Mouse (Mus musculus) heart, adult 2 months (tissue): Measurements from ENCODE around the gene Eif6. TPM values are rescaled to one million over a fixed set of nuclear protein-coding genes. Genes with fewer than 3 reads are reported as not detected.

Experiments
- DNase-seq, 2 experiments: peaks; one replicate each; pipeline ENCODE4 v3.0.0; 2021
- H3K27ac ChIP-seq: fragments of 200-600 bp; 2 replicates; pipeline ENCODE4 v1.8.1; 2022
- H3K27me3 ChIP-seq: fragments of 200-500 bp; 2 replicates; pipeline ENCODE4 v1.6.1; 2012; ENCODE audit warnings: mild to moderate bottlenecking, low read length, inconsistent platforms, mixed read lengths; ENCODE audit not compliant: control insufficient read depth, insufficient read depth
- H3K36me3 ChIP-seq: fragments of 200-500 bp; 2 replicates; pipeline ENCODE4 v1.6.1; 2012; ENCODE audit warnings: low read length, inconsistent platforms; ENCODE audit not compliant: control insufficient read depth, insufficient read depth
- H3K4me1 ChIP-seq: fragments of 200-500 bp; 2 replicates; pipeline ENCODE4 v1.6.1; 2011; ENCODE audit warnings: low read length; ENCODE audit not compliant: control insufficient read depth, insufficient read depth
- H3K4me3 ChIP-seq: fragments of 200-600 bp; 2 replicates; pipeline ENCODE4 v1.8.1; 2022
- H3K79me2 ChIP-seq: fragments of 200-500 bp; replicated peaks from 2 replicates; pipeline ENCODE4 v1.6.1; 2012; ENCODE audit warnings: mild to moderate bottlenecking, inconsistent platforms, low read length, moderate library complexity, mixed read lengths; ENCODE audit not compliant: control insufficient read depth, insufficient read depth
- H3K9ac ChIP-seq: fragments of 200-500 bp; 2 replicates; pipeline ENCODE4 v1.6.1; 2012; ENCODE audit warnings: low read depth, mild to moderate bottlenecking, control low read depth, inconsistent platforms, low read length, mixed read lengths
- CTCF ChIP-seq: fragments of 200-600 bp; IDR thresholded peaks from 2 replicates; pipeline ENCODE4 v1.8.1; 2022; ENCODE audit warnings: antibody characterized with exemption, mild to moderate bottlenecking, moderate library complexity
- EP300 ChIP-seq: fragments of 200-500 bp; IDR thresholded peaks from 2 replicates; pipeline ENCODE4 v1.6.1; 2011; ENCODE audit warnings: low read depth, low read length, control low read depth; ENCODE audit not compliant: insufficient read depth
- POLR2A ChIP-seq: fragments of 200-500 bp; IDR thresholded peaks from 2 replicates; pipeline ENCODE4 v1.6.1; 2011; ENCODE audit warnings: mild to moderate bottlenecking, low read depth, low read length, control low read depth; ENCODE audit not compliant: insufficient read depth
- WGBS: fragments of 180-500 bp; shearing (Covaris S2); methylation state at CpG from one replicate; pipeline ENCODE4 v1.1.7; 2018; 5-methylcytosine and 5-hydroxymethylcytosine counted together
- intact Hi-C: fragments of 180-260 bp; cut with DNase I; formaldehyde crosslinking; loops from one replicate; pipeline ENCODE4 v1.15.1; 2025
- long read RNA-seq: library from polyadenylated mRNA; stranded (forward); transcript quantifications from one replicate; pipeline ENCODE4 v2.0.0, GENCODE M21; 2021
- polyA plus RNA-seq: library from polyadenylated mRNA; depleted of rRNA; stranded (reverse); fragments of >200 nt; gene quantifications from 2 replicates; pipeline ENCODE4 v1.2.3, GENCODE M21; 2012; rRNA removed
- total RNA-seq, 2 experiments: library from RNA; stranded (reverse); gene quantifications; 2 replicates each; pipeline ENCODE4 v1.2.3; 2021

Eif6 gene
- total RNA-seq (10 to 100 TPM; 51.2 to 52.3 TPM), polyA plus RNA-seq (40.1 and 51.4 TPM in 2 replicates)
- long read RNA-seq, transcript Eif6-201 (6 exons, 1,500 nt) = major isoform, 49 of 54 reads
- long read RNA-seq, partial matches to known transcripts = 2 of 54 reads
- long read RNA-seq, other reads (novel, unspliced or antisense) = 3 of 54 reads

DNA sequence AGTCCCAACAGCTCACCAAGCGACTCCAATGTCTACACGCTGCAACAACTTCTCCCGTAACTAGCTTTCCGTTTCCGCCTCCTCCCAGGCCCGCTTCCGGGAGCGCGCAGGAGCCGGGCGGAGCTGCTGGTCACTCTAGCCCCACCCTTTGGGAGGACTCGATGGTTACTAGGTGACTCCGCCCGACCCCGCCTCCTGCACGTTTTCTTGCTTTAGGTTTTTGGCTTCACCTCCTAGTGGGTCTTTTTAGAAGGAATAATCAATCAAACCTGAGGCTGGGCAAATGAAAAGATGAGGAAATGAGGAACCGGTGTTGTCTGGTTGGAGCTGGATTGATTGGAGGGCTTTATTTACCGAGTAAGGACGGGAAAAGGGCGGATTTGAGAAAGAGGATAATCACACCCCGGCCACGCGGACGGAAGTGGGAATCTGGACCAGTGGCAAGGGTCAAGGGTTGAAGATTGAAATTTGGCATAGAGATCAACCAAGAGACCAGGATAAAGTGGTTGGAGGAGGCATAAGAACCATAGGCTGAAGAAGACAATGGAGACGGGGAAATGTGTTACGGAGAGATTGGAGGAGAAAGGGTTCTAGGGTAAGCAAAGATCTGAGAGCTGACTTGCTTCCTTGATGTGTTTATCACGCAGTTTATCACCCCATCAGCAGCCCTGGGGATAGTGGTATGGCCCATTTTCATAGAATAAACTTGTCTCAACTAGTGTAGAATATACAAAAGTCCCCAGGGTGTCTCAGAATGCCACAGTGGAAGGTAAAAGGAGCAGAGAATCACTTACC is at the start of gene Eif6:
Eif6 (minus strand) TSS at position 296 of the 795 bp plus-strand sequence.
- WGBS = 2% methylated on average over 27 of the region's 27 CpGs
- 0 out of 2 replicates have a peak, but pooled peaks cover 2% of the 10 kb centered on the region for H3K79me2 ChIP-seq
- intact Hi-C loops = no loop called here
- H3K9ac ChIP-seq = peak within 1 kb of the TSS; percentile 68
- no peaks in the 10 kb centered on the region for H3K36me3 ChIP-seq
- TF ChIP-seq CTCF = no peak
- peak; percentile 87 for TF ChIP-seq POLR2A
- TF ChIP-seq EP300 = 0 out of 2 replicates have a peak, but pooled peaks have one; percentile 11
- H3K27ac ChIP-seq = peak within 1 kb of the TSS; percentile 68
- H3K4me3 ChIP-seq = peak within 1 kb of the TSS; percentile 86
- H3K27me3 ChIP-seq = no peaks in the 10 kb centered on the region
- peak; percentile 86 to 91 for DNase-seq
- no peaks in the 10 kb centered on the region for H3K4me1 ChIP-seq

GRCm38 (mm10) chr2:155873636-155874035 is 46.9 kb upstream of the Eif6 start:
- no peak for DNase-seq
- WGBS = 72% methylated on average over 6 of the region's 6 CpGs
- no peak for TF ChIP-seq EP300
- no peak for TF ChIP-seq POLR2A
- no peak for TF ChIP-seq CTCF
- Histone ChIP-seq H3K4me1 (no peaks in the 10 kb centered on the region), H3K27ac (no peak overlapping the region), H3K79me2 (no peaks in the 10 kb centered on the region), H3K4me3 (no peak overlapping the region), H3K9ac (no peak overlapping the region), H3K36me3 (no peaks in the 10 kb centered on the region), H3K27me3 (no peaks in the 10 kb centered on the region)
- intact Hi-C loops = no loop called here

DNA sequence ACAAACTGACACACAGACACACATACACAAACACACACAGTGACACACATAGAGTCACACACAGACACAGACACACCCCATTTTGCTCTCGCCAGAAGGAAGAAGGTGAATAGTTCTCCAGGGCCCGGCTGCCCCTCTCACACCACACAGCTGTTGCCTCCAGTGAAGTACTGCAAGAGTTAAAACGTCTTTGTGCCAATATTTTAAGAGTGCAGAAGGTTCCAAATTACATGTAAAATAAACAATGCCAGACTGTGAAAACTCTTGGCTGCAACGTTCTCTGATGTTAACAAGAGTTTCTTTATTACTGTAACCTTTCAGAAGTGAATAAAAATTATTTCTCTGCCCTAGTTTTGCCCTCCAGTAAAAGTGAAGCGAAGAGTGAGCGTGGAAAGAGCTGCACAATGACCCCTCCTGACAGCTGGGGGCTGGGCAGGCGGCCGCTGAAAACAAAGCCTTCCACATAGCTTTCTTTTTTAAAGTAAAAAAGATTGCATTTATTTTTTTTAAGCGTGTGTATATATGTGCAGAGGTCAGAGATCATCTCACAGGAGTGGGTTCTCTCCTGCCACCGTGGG is 46.3 kb upstream of the Eif6 start:
- 69% methylated on average over 10 of the region's 10 CpGs for WGBS
- Histone ChIP-seq H3K27ac (no peak overlapping the region), H3K4me1 (no peaks in the 10 kb centered on the region), H3K36me3 (no peaks in the 10 kb centered on the region), H3K4me3 (no peak overlapping the region), H3K79me2 (no peaks in the 10 kb centered on the region), H3K9ac (no peak overlapping the region), H3K27me3 (no peaks in the 10 kb centered on the region)
- intact Hi-C loops = no loop called here
- TF ChIP-seq EP300 (no peak), POLR2A (no peak), CTCF (no peak)
- DNase-seq = no peak

- WGBS = 79% methylated on average over 8 of the region's 8 CpGs
- H3K4me3 ChIP-seq = no peak overlapping the region
- intact Hi-C loops = no loop called here
- H3K27ac ChIP-seq = no peak overlapping the region
- DNase-seq = no peak
- H3K4me1 ChIP-seq = no peaks in the 10 kb centered on the region
- H3K79me2 ChIP-seq = no peaks in the 10 kb centered on the region
- no peak overlapping the region for H3K9ac ChIP-seq
- H3K27me3 ChIP-seq = no peaks in the 10 kb centered on the region
- H3K36me3 ChIP-seq = no peaks in the 10 kb centered on the region
- TF ChIP-seq POLR2A (no peak), EP300 (no peak), CTCF (no peak)
These were observed 45.8 kb upstream of the Eif6 start for GRCm38 (mm10) chr2:155872486-155872885.

- H3K79me2 ChIP-seq = no peaks in the 10 kb centered on the region
- DNase-seq = no peak
- no peaks in the 10 kb centered on the region for H3K36me3 ChIP-seq
- H3K9ac ChIP-seq = no peak overlapping the region
- intact Hi-C loops = no loop called here
- no peak overlapping the region for H3K27ac ChIP-seq
- no peaks in the 10 kb centered on the region for H3K27me3 ChIP-seq
- WGBS = 77% methylated on average over 5 of the region's 5 CpGs
- H3K4me3 ChIP-seq = no peak overlapping the region
- H3K4me1 ChIP-seq = no peaks in the 10 kb centered on the region
- TF ChIP-seq POLR2A (no peak), CTCF (no peak), EP300 (no peak)
These were observed 43.0 kb upstream of the Eif6 start for GRCm38 (mm10) chr2:155869772-155870171.

- no peaks in the 10 kb centered on the region for H3K4me1 ChIP-seq
- no peak overlapping the region for H3K4me3 ChIP-seq
- intact Hi-C loops = no loop called here
- no peaks in the 10 kb centered on the region for H3K79me2 ChIP-seq
- no peaks in the 10 kb centered on the region for H3K27me3 ChIP-seq
- WGBS = 96% methylated on average over 8 of the region's 8 CpGs
- TF ChIP-seq POLR2A (no peak), EP300 (no peak), CTCF (no peak)
- no peaks in the 10 kb centered on the region for H3K36me3 ChIP-seq
- no peak overlapping the region for H3K27ac ChIP-seq
- H3K9ac ChIP-seq = no peak overlapping the region
- DNase-seq = no peak
These were observed 41.6 kb upstream of the Eif6 start for GRCm38 (mm10) chr2:155868320-155868719.
